Mouse (Mus musculus) left cerebral cortex, postnatal 14 days (tissue): Measurements from ENCODE around the gene Gja5. TPM values are rescaled to one million over a fixed set of nuclear protein-coding genes. Genes with fewer than 3 reads are reported as not detected.
A peak's percentile ranks its signal among the peaks of the same experiment; 100 is the strongest.

Experiments
- DNase-seq, 2 experiments: peaks; one replicate each; pipeline ENCODE4 v3.0.0; 2021 to 2022; ENCODE audit warnings: low spot score in 2 of 2, mixed read lengths in 1 of 2
- intact Hi-C: fragments of 180-260 bp; cut with DNase I; formaldehyde crosslinking; loops from one replicate; pipeline ENCODE4 v1.15.1; 2025
- total RNA-seq, 2 experiments: library from RNA; stranded (reverse); gene quantifications; 2 replicates each; pipeline ENCODE4 v1.2.3; 2021

Gja5 gene
- total RNA-seq, 2 experiments from 2014 or later: 2.0 to 2.7 TPM

- intact Hi-C loops: no loop called here
- no peak for DNase-seq
These were observed 20.1 kb downstream of the Gja5 start for GRCm38 (mm10) chr3:96924631-96925030.

GRCm38 (mm10) chr3:96925920-96926319 lies 21.4 kb downstream of the Gja5 start, which contains the start of gene Gja8:
TSS of gene Gja8 (minus strand) at chr3:96926020.
- intact Hi-C loops: no loop called here
- no peak for DNase-seq

- intact Hi-C loops: no loop called here
- no peak for DNase-seq
These were observed 26.8 kb downstream of the Gja5 start for GRCm38 (mm10) chr3:96931261-96931681.

GRCm38 (mm10) chr3:96936241-96936640 lies 31.7 kb downstream of the Gja5 start:
- peak; percentile 44 to 53 for DNase-seq
- intact Hi-C loops: loop anchor here (1.0 to 5.0 kb wide), 4 partner anchors 141 to 649 kb away; no protein-coding TSS in a partner anchor

- peak; percentile 21 to 37 for DNase-seq
These were observed 33.1 kb downstream of the Gja5 start for GRCm38 (mm10) chr3:96937606-96938005.

GRCm38 (mm10) chr3:96938738-96939137 lies 34.2 kb downstream of the Gja5 start:
- intact Hi-C loops: loop anchor here (5.0 kb wide), 2 partner anchors 139 to 399 kb away; no protein-coding TSS in a partner anchor
- DNase-seq: peak; percentile 92

More at GRCm38 (mm10) chr3:96937606-96938005, 33.1 kb downstream of the Gja5 start:
- intact Hi-C loops: loop anchor here (2.0 to 5.0 kb wide), 3 partner anchors 140 to 647 kb away; no protein-coding TSS in a partner anchor

GRCm38 (mm10) chr3:96942706-96943105 lies 38.2 kb downstream of the Gja5 start:
- DNase-seq: no peak
- intact Hi-C loops: no loop called here

GRCm38 (mm10) chr3:96953489-96954233 lies 49.2 kb downstream of the Gja5 start:
- intact Hi-C loops: no loop called here

GRCm38 (mm10) chr3:96960597-96960996 lies 56.1 kb downstream of the Gja5 start:
- intact Hi-C loops: no loop called here

More at GRCm38 (mm10) chr3:96953489-96954233, 49.2 kb downstream of the Gja5 start:
- no peak for DNase-seq

GRCm38 (mm10) chr3:96963088-96964034 lies 58.9 kb downstream of the Gja5 start:
- intact Hi-C loops: no loop called here
- peak in 1 of 2 experiments; percentile 26 for DNase-seq

More at GRCm38 (mm10) chr3:96960597-96960996, 56.1 kb downstream of the Gja5 start:
- no peak for DNase-seq

- DNase-seq: no peak
- intact Hi-C loops: no loop called here
These were observed 66.5 kb downstream of the Gja5 start for GRCm38 (mm10) chr3:96970986-96971385.

GRCm38 (mm10) chr3:96974467-96974866 lies 70.0 kb downstream of the Gja5 start:
- DNase-seq: no peak

GRCm38 (mm10) chr3:96975628-96976027 lies 71.1 kb downstream of the Gja5 start:
- intact Hi-C loops: no loop called here
- no peak for DNase-seq

More at GRCm38 (mm10) chr3:96974467-96974866, 70.0 kb downstream of the Gja5 start:
- intact Hi-C loops: no loop called here

GRCm38 (mm10) chr3:96977507-96977906 lies 73.0 kb downstream of the Gja5 start:
- no peak for DNase-seq
- intact Hi-C loops: no loop called here

GRCm38 (mm10) chr3:96978469-96978868 lies 74.0 kb downstream of the Gja5 start:
- intact Hi-C loops: no loop called here
- no peak for DNase-seq

GRCm38 (mm10) chr3:96979020-96979419 lies 74.5 kb downstream of the Gja5 start:
- DNase-seq: no peak
- intact Hi-C loops: no loop called here

- no peak for DNase-seq
- intact Hi-C loops: no loop called here
These were observed 77.3 kb downstream of the Gja5 start for GRCm38 (mm10) chr3:96981833-96982232.

- intact Hi-C loops: no loop called here
- no peak for DNase-seq
These were observed 78.2 kb downstream of the Gja5 start for GRCm38 (mm10) chr3:96982666-96983065.

- DNase-seq: no peak
- intact Hi-C loops: no loop called here
These were observed 88.0 kb downstream of the Gja5 start for GRCm38 (mm10) chr3:96992526-96992925.

- intact Hi-C loops: no loop called here
- DNase-seq: no peak
These were observed 93.3 kb downstream of the Gja5 start for GRCm38 (mm10) chr3:96997770-96998169.
